Mouse (Mus musculus): ENCODE measurements at regions not wholly inside any gene's neighbourhood (a gene's known extent, or its start where the extent isn't known, plus 50 kb on each side); places are given as distances from the start of the nearest gene placed in this dataset.
"Not testable (repeated sequence)": the region's sequence is repeated elsewhere in the genome, so short reads cannot be mapped to it uniquely, and the experiment has no call there.

DNA sequence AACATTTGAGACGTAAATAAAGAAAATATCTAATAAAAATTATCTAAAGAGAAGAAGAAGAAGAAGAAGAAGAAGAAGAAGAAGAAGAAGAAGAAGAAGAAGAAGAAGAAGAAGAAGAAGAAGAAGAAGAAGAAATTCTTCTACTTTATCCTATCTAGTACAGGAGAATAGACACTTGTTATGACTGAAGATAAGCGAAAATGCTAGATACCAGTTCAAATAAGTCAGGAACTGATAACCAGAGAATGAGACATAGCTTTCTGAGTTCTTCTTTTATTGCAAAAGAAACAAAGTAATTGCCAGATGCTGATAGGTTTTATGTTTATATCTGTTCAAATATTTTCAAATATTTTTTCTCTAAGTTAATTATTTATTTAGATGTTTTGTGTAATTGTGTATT lies 2144.1 kb upstream of the Pcdh17 start:
- DNase-seq: no peak

DNA sequence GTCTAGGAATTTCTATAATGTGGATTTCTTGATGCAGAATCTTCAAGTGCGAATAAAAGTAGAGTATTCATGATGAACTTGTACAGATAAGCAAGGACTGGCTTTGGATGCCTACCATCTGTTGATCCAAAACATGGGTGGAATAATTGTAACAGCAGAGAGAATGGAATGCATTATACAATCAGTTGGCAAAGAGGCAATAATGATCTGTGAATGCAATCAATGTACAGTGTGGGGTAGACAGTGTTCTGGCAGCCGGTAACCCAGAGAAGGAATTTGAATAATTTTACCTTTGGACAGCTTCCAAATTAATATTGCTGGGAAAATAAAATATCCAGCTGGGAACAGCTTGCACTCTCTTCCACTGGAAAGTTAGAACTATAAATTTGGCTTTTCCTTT lies 2129.9 kb upstream of the Pcdh17 start:
- peak; percentile 7 for DNase-seq

DNA sequence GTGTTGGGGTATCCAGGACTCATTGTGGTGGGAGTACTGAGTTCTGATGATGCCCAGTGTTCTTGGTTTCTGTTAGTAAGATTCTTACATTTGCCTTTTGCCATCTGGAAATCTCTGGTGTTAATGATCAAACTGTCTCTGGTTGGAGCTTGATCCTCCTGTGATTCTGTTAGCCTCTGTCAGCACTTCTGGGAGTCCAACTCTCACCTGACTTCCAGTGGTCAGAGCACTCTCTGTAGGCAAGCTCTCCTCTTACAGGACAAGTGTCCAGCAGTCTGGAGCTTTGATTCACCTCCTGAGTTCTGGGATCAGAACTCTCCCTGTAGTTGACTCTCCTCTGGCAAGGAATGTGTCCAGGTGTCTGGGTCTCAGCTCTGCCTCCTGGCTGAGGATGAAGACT lies 2108.5 kb upstream of the Pcdh17 start:
- not testable (repeated sequence) for DNase-seq

Measured in cerebellum, adult 9-11 months (tissue).